Mouse (Mus musculus) induced T-regulatory cell, adult 2 months (primary cell): ENCODE data around the gene Tmem183a.
A peak's percentile ranks its signal among the peaks of the same experiment; 100 is the strongest.

Experiments
- DNase-seq: peaks from one replicate; pipeline ENCODE4 v3.0.0-alpha.2; 2012; ENCODE audit warnings: low read depth

Tmem183a gene

GRCm38 (mm10) chr1:134344005-134344950 is 17.5 kb downstream of the Tmem183a start:
- DNase-seq = peak; percentile 85

- no peak for DNase-seq
Measured at GRCm38 (mm10) chr1:134343567-134343966, 18.2 kb downstream of the Tmem183a start.

- DNase-seq = no peak
Measured at GRCm38 (mm10) chr1:134342781-134343310, 18.9 kb downstream of the Tmem183a start.

- no peak for DNase-seq
Measured at GRCm38 (mm10) chr1:134342278-134342664, 19.5 kb downstream of the Tmem183a start.

- no peak for DNase-seq
Measured at GRCm38 (mm10) chr1:134341641-134342277, 20.0 kb downstream of the Tmem183a start.

DNA sequence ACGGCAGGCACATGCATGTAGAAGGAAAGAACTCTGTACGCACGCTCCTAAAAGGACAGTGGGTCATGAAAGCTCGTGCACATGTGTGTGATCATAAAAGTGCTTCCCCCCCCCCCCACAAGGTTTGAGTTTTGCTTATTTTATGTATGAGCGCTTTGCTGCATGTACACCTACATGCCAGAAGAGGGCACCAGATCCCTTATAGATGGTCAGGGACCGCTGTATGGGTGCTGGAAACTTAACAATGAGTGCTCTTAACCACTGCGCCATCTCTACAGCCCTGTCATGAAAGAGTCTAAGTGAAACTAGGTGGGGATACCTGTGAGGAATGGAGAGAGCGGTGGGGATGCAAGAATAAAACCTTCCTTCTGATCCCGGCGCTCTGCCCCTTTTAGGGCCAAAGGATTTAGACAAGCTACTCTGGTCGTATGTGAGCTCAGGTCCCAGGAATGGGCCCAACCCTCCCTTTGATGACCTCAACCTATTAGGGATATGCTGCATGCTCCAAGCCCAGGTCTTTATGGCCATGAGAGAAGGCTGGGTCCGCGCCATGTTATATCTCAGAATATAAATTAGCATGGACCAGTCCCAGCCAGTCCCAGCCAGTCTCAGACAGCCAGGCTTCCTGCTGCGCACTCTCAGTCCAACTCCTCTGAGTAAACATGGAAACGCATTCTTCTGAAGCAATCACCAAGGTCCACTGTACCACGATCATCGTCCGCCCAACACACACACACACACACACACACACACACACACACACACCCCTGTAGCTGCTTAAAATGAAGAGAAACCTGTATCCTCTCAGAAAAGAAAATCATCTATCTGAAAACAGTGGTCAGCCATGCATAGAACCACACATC is 21.8 kb downstream of the Tmem183a start:
- DNase-seq = peak; percentile 23

- no peak for DNase-seq
Measured at GRCm38 (mm10) chr1:134339162-134339561, 22.6 kb downstream of the Tmem183a start.

DNA sequence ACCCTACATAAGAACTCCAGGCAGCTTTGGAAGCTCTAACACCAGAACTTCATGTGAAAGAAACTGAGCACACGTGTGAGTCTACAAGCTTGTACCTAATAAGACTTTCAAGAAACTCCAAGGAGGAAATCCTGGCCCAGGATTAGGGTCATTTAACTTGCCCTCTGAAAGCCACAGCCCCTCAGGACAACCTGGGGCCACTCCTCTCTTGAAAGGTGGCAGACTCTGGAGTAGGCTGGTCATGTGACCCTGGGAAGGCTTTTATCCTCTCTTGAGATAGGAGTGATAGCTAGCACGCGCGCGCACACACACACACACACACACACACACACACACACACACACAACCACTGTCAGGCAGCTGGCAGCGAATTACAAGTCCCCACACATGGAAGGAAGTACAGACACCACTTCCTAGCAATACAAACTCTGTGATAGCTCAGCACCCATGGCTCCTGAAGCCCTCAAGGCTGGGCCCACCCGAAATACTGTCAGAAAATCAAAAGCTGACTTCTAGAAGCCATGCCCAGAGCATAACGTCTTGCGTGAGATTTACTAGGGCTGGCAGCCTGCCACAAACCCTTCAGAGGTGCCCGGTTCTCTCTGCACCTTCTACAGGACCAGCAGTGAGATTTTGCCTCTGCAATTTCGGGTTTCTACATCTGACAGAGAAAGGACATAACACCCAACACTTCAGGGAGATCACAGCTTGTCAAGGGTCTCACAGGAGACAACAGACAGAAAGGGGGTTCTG is 24.6 kb downstream of the Tmem183a start:
- DNase-seq = no peak

DNA sequence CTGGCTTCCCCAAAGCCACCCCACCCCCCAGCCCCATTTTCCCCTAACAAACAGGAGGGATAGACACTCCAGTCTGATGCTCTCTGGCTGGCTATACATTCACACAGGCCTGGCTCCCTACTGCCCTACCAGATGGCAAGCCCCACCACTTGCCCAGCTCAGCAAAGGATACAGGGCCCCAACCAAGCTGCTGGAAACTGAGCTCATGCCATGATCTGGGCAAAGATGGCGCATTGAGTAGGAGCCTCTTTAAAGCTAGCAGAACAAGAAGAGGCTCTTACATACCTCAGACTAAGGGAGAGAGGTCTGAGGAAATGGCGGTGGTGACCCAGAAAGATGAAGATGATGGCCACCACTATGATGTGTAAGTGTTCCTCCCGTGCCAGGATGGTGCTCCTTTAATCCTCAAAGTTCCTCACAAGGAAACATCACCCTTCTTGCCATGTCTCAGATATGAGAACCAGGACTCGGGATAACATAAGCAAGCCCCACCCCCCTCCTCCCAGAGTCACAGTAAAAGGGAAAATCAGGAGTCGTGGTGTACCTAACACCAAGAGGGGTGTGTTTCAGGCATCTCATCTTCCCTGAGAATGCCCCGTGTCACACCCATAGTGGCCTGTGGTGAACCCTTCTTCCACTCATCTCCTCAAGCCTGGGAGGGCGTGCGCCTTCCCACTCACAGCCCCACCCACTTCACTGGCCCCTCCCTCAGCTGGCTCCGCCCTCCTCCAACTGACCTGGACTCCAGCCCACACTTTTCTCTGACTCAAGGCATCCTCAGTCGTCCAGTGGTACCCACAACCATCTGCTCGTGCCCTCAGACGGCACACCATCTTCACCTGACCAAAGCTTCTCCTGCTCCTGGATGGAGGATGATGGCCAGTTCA is 25.6 kb downstream of the Tmem183a start:
- DNase-seq = no peak

DNA sequence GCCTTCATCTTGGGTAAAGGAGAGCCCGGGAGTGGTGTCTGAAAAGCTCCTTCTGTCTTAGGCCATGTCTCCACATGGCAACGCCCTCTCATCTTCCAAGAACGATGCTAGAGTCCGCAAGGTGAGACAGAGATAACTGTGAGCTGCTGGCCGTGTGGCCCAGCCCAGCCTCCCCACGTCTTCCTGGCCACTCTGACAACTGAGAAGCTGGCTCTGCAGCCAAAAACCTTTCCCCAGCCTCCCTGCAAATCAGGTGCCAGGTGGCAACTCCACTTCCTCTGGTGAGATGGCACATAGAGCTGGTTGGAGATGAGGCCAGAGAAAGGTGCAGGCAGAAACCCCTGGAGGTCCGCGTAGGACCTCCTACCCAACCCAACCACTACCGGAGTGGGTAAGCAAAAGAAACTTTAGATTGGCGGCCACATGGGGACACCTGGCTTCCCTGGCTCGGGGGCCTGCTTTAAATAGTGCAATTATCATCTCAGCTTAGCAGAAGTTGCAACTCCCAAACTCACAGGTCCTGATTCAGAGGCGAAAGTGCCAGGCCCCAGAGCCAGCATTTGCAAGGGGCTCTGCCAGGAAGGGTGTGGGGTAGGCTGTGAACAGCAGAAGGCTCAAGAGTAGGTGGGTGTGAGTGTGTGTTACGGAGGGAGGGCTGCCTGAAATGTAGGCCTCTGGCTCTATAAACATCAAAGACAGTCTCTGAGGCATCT is 26.4 kb downstream of the Tmem183a start:
- DNase-seq = no peak

DNA sequence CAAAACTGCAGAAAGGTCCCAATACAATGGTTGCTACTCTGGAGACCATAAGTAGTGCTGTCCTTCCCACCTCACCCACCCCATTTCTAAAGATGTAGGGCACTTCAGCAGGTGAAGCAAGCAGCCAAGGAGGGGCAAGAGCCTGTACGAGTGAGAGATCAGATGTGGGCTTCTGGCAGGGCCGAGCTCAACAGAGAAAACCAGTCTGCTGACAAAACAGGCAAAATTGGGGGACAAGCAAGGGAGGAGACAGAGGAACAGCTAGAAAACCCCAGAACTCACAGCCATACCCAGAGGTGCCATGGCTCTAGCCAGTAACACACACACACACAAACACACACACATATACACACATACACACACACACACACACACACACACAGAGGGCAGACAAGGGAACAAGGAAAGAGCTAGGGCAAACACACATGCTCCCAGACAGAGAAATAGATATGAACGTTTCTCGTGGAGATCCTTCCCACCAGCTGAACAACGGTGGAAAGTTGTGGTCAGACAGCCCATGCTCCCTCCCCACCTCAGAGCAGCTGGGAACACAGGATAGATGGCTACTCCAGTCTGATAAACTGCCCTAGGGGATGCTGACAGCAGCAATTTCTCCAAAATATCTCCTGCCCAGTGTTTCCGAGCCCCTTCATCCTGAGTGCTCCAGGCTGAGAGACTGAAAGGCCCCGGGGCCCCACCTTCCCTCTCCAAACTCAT is 27.5 kb downstream of the Tmem183a start:
- no peak for DNase-seq

DNA sequence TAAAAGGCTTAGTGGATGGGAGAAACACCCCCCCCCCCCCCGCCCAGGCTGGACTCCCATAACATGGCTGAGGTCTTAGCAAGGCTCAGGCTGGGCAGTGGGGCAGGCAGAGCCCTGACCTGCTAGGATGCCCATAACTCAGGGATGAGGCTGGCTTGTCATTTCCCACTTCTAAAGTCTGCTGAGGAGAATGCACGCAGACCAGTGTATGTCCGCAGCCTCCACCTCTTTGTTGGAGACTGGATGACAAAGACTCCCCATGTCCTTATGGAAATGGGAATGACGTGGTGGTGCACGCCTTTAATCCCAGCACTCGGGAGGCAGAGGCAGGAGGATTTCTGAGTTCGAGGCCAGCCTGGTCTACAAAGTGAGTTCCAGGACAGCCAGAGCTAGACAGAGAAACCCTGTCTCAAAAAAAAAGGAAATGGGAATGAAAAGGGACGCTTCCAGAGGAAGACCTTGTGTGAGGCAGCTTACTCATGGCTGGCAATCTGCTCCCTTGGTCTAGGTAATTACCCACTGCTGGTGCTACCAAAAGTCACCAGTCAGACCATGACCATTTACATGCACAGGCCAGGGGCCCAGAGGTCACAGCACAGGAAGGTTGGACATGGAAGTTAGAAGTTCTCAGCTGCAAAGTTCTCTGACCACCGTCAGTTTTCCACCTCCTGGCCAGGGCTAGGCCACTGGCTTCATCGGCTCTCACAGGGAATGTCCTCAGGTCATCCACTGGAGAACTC is 28.2 kb downstream of the Tmem183a start:
- no peak for DNase-seq

DNA sequence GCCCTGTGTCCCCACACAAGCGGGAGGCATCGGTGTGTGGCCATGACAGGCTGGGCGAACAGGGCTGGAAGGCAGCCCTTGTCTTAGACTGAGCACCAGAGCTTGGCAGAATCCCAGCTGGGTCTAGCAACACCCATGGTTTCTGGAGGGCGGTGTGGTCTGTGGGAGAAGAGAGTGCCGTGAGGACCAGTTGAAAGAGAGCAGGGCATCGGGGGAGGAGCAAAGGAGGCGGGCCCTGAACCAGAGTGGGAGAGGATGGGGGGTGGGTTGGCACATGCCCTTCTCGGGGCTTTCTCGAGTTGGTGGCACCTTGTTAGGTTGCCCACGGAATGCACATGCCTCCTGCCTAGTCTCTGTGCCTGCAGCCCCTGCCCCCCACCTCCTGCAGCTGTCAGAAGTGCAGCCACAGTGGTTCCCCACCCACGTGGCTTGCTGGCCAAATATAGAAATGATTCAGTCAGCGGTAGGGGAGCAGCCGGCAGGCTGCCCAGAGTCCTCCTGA is 29.0 kb downstream of the Tmem183a start, which contains the start of gene Ppfia4:
Gene Ppfia4, minus strand, starts transcription at position 159 of the 502 bp plus-strand sequence.
- DNase-seq = peak; percentile 16

GRCm38 (mm10) chr1:134331879-134332635 is 29.7 kb downstream of the Tmem183a start:
- DNase-seq = peak; percentile 77

GRCm38 (mm10) chr1:134326841-134327346 is 34.9 kb downstream of the Tmem183a start:
- DNase-seq = no peak

DNA sequence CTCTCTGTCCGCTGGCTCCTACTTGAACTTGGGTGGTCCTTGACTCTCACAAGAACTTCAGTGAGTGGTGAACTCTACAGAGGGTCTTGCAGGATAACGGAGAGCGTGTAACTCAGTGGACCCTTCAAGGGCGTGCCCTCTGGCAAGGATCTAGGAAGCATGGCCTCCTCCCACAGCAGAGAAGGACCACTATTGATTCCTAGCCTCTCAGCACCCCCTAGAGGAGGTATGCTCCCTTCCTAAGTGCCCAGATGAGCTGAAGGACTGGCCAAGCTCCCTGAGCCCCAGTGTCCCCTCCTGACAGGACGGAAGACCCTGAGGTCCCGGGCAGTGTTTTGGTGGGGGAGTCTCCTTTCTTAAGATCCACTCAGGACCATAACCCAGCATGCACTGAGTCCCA is 39.2 kb downstream of the Tmem183a start:
- DNase-seq = no peak
